Mouse (Mus musculus) ES-Bruce4 (cell line): ENCODE results near the gene Gal3st2. TPM values are rescaled to one million over a fixed set of nuclear protein-coding genes. Genes with fewer than 3 reads are reported as not detected.
"Not testable (repeated sequence)": the region's sequence is repeated elsewhere in the genome, so short reads cannot be mapped to it uniquely, and the experiment has no call there.

Source experiments
- H3K27ac ChIP-seq: 2 replicates; pipeline ENCODE4 v1.5.1; 2012; ENCODE audit warnings: low read length, inconsistent platforms; ENCODE audit not compliant: insufficient read depth
- H3K27me3 ChIP-seq: 2 replicates; pipeline ENCODE4 v1.6.1; 2012; ENCODE audit warnings: mild to moderate bottlenecking, low read length, inconsistent platforms; ENCODE audit not compliant: control insufficient read depth, poor library complexity, insufficient read depth, severe bottlenecking
- H3K36me3 ChIP-seq: 2 replicates; pipeline ENCODE4 v1.6.1; 2012; ENCODE audit warnings: inconsistent platforms, mild to moderate bottlenecking, low read length, moderate library complexity; ENCODE audit not compliant: control insufficient read depth, poor library complexity, insufficient read depth, severe bottlenecking
- H3K4me1 ChIP-seq: one replicate; pipeline ENCODE4 v1.8.1; 2011; ENCODE audit warnings: low read length; ENCODE audit not compliant: control insufficient read depth, insufficient read depth
- H3K4me3 ChIP-seq: 2 replicates; pipeline ENCODE4 v1.5.1; 2011; ENCODE audit warnings: low read depth, mild to moderate bottlenecking, low read length
- H3K9ac ChIP-seq: 2 replicates; pipeline ENCODE4 v1.6.1; 2012; ENCODE audit warnings: low read depth, mild to moderate bottlenecking, inconsistent platforms; ENCODE audit not compliant: poor library complexity, severe bottlenecking
- H3K9me3 ChIP-seq: replicated peaks from 2 replicates; pipeline ENCODE4 v1.6.1; 2012; ENCODE audit warnings: mild to moderate bottlenecking, low read length, inconsistent platforms; ENCODE audit not compliant: control insufficient read depth, poor library complexity, insufficient read depth, severe bottlenecking
- polyA plus RNA-seq: library from polyadenylated mRNA; stranded (reverse); fragments of >200 nt; gene quantifications from 2 replicates; pipeline ENCODE4 v1.2.4, GENCODE M21; 2011; ENCODE audit warnings: low read depth; ENCODE audit not compliant: missing spikeins, insufficient read depth, insufficient read length

The Gal3st2 gene
- polyA plus RNA-seq, 1 experiment = not detected

GRCm38 (mm10) chr1:93908977-93909586 lies 48.0 kb downstream of the Gal3st2 start:
- H3K9me3 ChIP-seq, H3K27ac ChIP-seq, H3K27me3 ChIP-seq, H3K4me1 ChIP-seq, H3K9ac ChIP-seq, H3K36me3 ChIP-seq, H3K4me3 ChIP-seq: not testable (repeated sequence)

GRCm38 (mm10) chr1:93911877-93912276 lies 50.8 kb downstream of the Gal3st2 start:
- H3K9me3 ChIP-seq, H3K36me3 ChIP-seq, H3K4me3 ChIP-seq, H3K4me1 ChIP-seq, H3K9ac ChIP-seq, H3K27me3 ChIP-seq, H3K27ac ChIP-seq: not testable (repeated sequence)

GRCm38 (mm10) chr1:93917160-93917559 lies 56.1 kb downstream of the Gal3st2 start:
- not testable (repeated sequence) for H3K27ac ChIP-seq, H3K4me1 ChIP-seq, H3K36me3 ChIP-seq, H3K9ac ChIP-seq, H3K27me3 ChIP-seq, H3K4me3 ChIP-seq, H3K9me3 ChIP-seq

- H3K36me3 ChIP-seq, H3K27me3 ChIP-seq, H3K4me1 ChIP-seq, H3K9me3 ChIP-seq, H3K9ac ChIP-seq, H3K4me3 ChIP-seq, H3K27ac ChIP-seq: not testable (repeated sequence)
Measured at GRCm38 (mm10) chr1:93918011-93918410, 56.9 kb downstream of the Gal3st2 start, which contains the start of gene Gal3st2b. TSS of gene Gal3st2b (plus strand) at chr1:93918311.

GRCm38 (mm10) chr1:93918775-93919174 lies 57.7 kb downstream of the Gal3st2 start:
- H3K4me1 ChIP-seq, H3K27me3 ChIP-seq, H3K36me3 ChIP-seq: not testable (repeated sequence)

GRCm38 (mm10) chr1:93919321-93919720 lies 58.2 kb downstream of the Gal3st2 start:
- not testable (repeated sequence) for H3K4me1 ChIP-seq, H3K4me3 ChIP-seq, H3K9ac ChIP-seq, H3K27ac ChIP-seq, H3K9me3 ChIP-seq, H3K36me3 ChIP-seq, H3K27me3 ChIP-seq

More at GRCm38 (mm10) chr1:93918775-93919174, 57.7 kb downstream of the Gal3st2 start:
- H3K9me3 ChIP-seq, H3K27ac ChIP-seq, H3K4me3 ChIP-seq, H3K9ac ChIP-seq: not testable (repeated sequence)

- not testable (repeated sequence) for H3K9me3 ChIP-seq, H3K4me1 ChIP-seq
Measured at GRCm38 (mm10) chr1:93922609-93923008, 61.5 kb downstream of the Gal3st2 start.

GRCm38 (mm10) chr1:93923098-93923497 lies 62.0 kb downstream of the Gal3st2 start:
- not testable (repeated sequence) for H3K4me3 ChIP-seq, H3K36me3 ChIP-seq, H3K27ac ChIP-seq, H3K9ac ChIP-seq, H3K27me3 ChIP-seq, H3K4me1 ChIP-seq, H3K9me3 ChIP-seq

More at GRCm38 (mm10) chr1:93922609-93923008, 61.5 kb downstream of the Gal3st2 start:
- H3K27me3 ChIP-seq, H3K36me3 ChIP-seq, H3K4me3 ChIP-seq, H3K27ac ChIP-seq, H3K9ac ChIP-seq: not testable (repeated sequence)
